Mouse (Mus musculus) layer of hippocampus, adult 9-11 months (tissue): ENCODE results near the gene Mmp20.

Experiments
- DNase-seq: peaks from one replicate; pipeline ENCODE4 v3.0.0; 2022

The Mmp20 gene

GRCm38 (mm10) chr9:7691790-7692189 lies 63.8 kb downstream of the Mmp20 start, which contains the start of gene Mmp7:
Gene Mmp7, plus strand, starts transcription at chr9:7692090.
- no peak for DNase-seq

- DNase-seq, result no peak
These were observed 65.9 kb downstream of the Mmp20 start for GRCm38 (mm10) chr9:7693961-7694360.

- DNase-seq, result no peak
These were observed 67.6 kb downstream of the Mmp20 start for GRCm38 (mm10) chr9:7695646-7696045.

GRCm38 (mm10) chr9:7708698-7709097 lies 80.7 kb downstream of the Mmp20 start:
- DNase-seq, result no peak

- no peak for DNase-seq
These were observed 83.2 kb downstream of the Mmp20 start for GRCm38 (mm10) chr9:7711196-7711595.

GRCm38 (mm10) chr9:7714062-7714907 lies 86.3 kb downstream of the Mmp20 start:
- DNase-seq, result peak; percentile 21

GRCm38 (mm10) chr9:7714908-7715175 lies 86.8 kb downstream of the Mmp20 start:
- DNase-seq, result no peak

- DNase-seq, result no peak
These were observed 93.5 kb downstream of the Mmp20 start for GRCm38 (mm10) chr9:7721543-7721942.
